Mouse (Mus musculus) gastrocnemius, adult 2 months (tissue): Measurements from ENCODE around the gene Dusp13. TPM values are rescaled to one million over a fixed set of nuclear protein-coding genes. Genes with fewer than 3 reads are reported as not detected.
A peak's percentile ranks its signal among the peaks of the same experiment; 100 is the strongest.

Experiments
- DNase-seq: peaks from one replicate; pipeline ENCODE4 v3.0.0; 2022
- H3K27ac ChIP-seq: fragments of 200-600 bp; 2 replicates; pipeline ENCODE4 v1.8.1; 2022; ENCODE audit warnings: mild to moderate bottlenecking
- H3K4me3 ChIP-seq: fragments of 200-600 bp; 2 replicates; pipeline ENCODE4 v1.8.1; 2022; ENCODE audit warnings: mild to moderate bottlenecking, moderate library complexity
- CTCF ChIP-seq: fragments of 200-600 bp; IDR thresholded peaks from 2 replicates; pipeline ENCODE4 v1.8.1; 2022; ENCODE audit warnings: antibody characterized with exemption, mild to moderate bottlenecking, moderate library complexity
- intact Hi-C: fragments of 180-260 bp; cut with DNase I; formaldehyde crosslinking; loops from one replicate; pipeline ENCODE4 v1.15.1; 2025
- long read RNA-seq, 2 experiments: library from polyadenylated mRNA; stranded (forward); transcript quantifications; one replicate each; pipeline ENCODE4 v2.0.0; 2021
- total RNA-seq, 2 experiments: library from RNA; stranded (reverse); gene quantifications; 2 replicates each; pipeline ENCODE4 v1.2.3; 2021

Dusp13 gene
- total RNA-seq, result 100 to 1,000 TPM; 194 to 238 TPM
- long read RNA-seq, experiment 1, transcript Dusp13-201 (8 exons, 1,745 nt), result major isoform, 135 of 299 reads
- long read RNA-seq, experiment 1, transcript Dusp13-204 (3 exons, 976 nt), result minor isoform, 7 of 299 reads
- long read RNA-seq, experiment 1, partial matches to known transcripts, result 21 of 299 reads
- long read RNA-seq, experiment 1, other reads (novel, unspliced or antisense), result 135 of 299 reads
- long read RNA-seq, experiment 2, transcript Dusp13-204 (3 exons, 976 nt), result minor isoform, 11 of 323 reads
- long read RNA-seq, experiment 2, transcript Dusp13-201 (8 exons, 1,745 nt), result major isoform, 162 of 323 reads
- long read RNA-seq, experiment 2, partial matches to known transcripts, result 22 of 323 reads
- long read RNA-seq, experiment 2, other reads (novel, unspliced or antisense), result 125 of 323 reads

DNA sequence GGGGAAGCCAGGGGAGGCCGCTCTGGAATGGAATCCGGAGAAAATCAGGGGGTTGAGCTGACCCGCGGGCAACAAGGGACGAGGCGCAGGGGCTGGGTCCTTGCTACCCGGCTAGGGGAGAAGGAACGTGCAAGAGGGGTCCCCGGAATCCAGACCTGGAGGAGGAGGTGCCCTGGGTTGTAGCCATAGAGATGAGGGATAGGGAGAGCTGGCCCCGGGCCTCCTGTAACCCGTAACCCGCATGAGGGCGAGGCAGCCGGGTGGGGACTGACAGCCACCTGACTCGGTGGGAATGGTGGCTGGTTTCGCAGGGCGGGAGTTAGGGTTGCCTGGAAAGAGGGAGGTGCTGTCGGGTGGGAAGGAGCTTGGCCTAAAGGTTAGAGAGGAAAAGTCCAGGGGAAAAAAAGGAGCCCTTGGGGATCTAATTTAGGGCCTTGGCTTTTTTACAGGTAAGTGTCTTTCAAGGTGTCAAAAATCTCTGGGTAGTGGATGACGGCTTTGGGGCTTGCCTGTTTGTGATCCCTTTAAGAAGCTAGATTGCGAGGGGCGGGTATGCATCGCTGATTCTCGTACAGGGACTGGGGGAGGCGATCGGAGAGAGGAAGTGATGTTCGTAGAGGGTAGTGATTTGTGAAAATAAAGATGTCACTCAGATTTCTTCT is at the start of gene Dusp13:
Dusp13 (minus strand) TSS at position 301 of the 662 bp plus-strand sequence.
- TF ChIP-seq CTCF, result no peak
- intact Hi-C loops, result loop anchor here (2.0 to 5.0 kb wide), 2 partner anchors 80 to 96 kb away; partner anchors contain the start of gene Comtd1
- Histone ChIP-seq H3K4me3 (peak within 1 kb of the TSS; percentile 91), H3K27ac (peak within 1 kb of the TSS; percentile 96)
- DNase-seq, result peak; percentile 83

DNA sequence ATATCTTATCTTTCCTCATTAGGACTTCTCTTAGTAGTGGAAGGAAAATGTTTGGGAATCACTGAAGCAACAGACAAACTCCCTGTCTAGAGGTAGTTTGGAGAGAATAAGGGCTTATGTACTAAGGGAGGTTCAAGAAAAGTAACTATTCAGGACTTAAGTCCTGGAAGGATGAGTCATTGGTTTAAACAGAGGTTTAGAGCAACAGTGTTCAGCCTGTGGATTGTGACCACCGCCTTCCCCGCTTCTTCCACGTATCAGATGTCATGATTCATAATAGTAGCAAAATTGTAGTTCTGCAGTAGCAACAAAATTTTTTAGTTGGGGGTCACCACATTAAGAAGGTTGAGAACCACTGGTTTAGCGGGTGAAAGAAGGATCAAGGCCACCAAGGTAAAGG is 49.7 kb upstream of the Dusp13 start:
- no peak overlapping the region for H3K27ac ChIP-seq
- intact Hi-C loops, result no loop called here
- no peak for TF ChIP-seq CTCF
- no peak for DNase-seq
- no peak overlapping the region for H3K4me3 ChIP-seq

DNA sequence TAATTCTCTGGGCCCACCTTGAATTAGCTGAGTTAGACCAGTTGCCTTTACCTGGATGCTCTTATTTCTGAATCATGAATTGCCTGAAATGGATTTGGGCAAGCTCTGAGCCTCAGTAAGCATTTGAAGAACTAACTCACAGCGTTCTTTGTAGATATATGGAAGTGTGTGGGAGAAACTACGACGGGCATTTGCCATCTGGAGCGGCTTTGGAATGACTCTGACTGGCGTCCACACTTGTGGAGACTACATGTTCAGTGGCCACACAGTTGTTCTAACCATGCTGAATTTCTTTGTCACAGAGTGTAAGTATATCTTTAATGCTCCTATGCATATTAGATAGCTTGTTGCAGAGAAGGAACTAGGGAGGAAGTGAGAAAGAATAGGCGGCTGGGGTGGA is 41.3 kb upstream of the Dusp13 start:
- H3K27ac ChIP-seq, result no peak overlapping the region
- TF ChIP-seq CTCF, result no peak
- intact Hi-C loops, result no loop called here
- DNase-seq, result no peak
- no peak overlapping the region for H3K4me3 ChIP-seq

DNA sequence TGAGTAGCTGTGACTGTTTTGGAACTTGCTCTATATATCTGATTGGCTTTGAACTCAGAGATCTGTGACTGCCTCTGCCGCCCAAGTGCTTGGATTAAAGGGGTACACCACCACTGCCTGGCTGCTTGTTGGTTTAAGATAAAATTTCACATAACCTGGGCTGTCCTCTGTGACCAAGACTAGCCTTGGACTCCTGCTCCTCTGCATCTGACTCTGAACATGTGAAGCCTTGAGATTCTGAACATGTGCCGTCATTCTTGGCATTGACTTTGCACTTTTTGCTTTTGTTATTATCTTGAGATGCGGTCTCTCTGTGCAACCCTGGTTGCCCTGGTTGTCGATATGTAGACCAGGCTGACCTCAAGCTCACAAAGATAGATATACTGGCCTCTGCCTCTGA is 40.7 kb upstream of the Dusp13 start:
- DNase-seq, result no peak
- H3K27ac ChIP-seq, result no peak overlapping the region
- no peak for TF ChIP-seq CTCF
- H3K4me3 ChIP-seq, result no peak overlapping the region
- intact Hi-C loops, result no loop called here

DNA sequence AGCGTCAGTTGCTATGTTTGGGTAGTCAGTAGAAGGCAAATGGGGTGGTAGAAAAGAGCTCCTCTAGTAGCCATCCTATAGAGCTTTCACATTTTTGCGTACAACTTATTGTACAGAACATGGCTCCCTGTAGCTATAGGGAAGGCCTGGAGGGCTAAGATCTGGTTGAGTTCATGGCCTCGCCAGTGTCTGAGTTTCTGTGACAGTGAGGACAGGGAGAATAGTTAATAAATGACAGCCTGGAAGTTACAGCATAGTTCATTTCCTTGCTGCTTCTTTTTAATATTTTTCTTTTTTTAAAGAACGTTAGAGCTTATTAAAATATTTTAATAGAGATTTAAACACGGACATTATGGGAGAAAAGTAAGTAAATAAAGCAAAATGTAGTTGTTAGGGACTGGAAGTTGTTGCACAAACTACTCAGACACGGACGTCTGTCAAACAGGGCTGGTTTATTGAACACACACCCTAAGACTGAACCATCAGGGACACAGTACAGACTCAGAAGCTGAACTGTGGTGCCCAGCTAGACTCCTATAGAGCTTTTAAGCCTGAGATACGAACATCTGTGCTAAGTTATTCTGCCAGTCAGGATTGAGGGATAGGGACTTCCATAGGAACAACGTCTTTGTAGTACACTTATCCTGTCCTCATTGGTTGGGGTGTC is 39.7 kb upstream of the Dusp13 start:
- no peak for DNase-seq
- no peak for TF ChIP-seq CTCF
- H3K27ac ChIP-seq, result no peak overlapping the region
- intact Hi-C loops, result no loop called here
- no peak overlapping the region for H3K4me3 ChIP-seq

DNA sequence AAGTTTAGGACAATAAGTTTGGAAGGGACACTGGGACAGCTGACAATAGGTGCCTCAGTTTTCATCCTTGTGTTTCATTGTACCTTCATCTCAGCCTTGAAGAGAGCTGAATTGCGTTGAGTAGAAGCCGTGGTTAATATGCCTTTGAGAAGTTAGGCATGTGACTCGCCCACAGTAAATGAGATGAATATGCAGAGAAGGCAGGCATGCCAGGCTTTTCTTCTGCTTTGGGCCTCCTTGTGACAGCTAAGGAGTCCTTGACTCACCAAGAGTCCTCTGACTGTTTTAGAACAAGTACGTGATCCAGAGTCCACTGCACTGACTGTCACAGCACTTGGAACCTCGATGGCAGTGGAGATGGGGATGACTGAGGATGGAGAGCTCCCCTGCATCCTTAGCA is 37.1 kb upstream of the Dusp13 start:
- intact Hi-C loops, result no loop called here
- H3K4me3 ChIP-seq, result no peak overlapping the region
- no peak for DNase-seq
- H3K27ac ChIP-seq, result no peak overlapping the region
- TF ChIP-seq CTCF, result no peak

DNA sequence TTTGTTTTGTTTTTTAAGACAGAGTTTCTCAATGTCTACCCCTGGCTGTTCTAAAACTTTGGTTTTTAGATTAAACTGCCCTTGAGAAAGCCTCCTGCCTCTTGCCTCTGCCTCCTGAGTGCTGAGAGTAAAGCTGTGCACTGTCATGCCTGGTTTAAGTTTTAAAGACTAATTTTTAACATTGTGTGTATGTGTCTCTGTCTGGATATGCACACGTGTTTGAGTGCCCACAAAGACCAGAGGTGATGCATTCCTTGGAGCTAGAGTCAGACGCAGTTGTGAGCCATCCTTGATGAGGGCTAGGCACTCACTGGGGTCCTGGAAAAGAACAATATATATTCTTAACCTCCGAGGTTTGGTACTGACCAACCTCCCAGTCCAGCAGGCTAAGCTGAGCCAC is 36.4 kb upstream of the Dusp13 start:
- Histone ChIP-seq H3K4me3 (no peak overlapping the region), H3K27ac (no peak overlapping the region)
- DNase-seq, result no peak
- no peak for TF ChIP-seq CTCF
- intact Hi-C loops, result no loop called here

DNA sequence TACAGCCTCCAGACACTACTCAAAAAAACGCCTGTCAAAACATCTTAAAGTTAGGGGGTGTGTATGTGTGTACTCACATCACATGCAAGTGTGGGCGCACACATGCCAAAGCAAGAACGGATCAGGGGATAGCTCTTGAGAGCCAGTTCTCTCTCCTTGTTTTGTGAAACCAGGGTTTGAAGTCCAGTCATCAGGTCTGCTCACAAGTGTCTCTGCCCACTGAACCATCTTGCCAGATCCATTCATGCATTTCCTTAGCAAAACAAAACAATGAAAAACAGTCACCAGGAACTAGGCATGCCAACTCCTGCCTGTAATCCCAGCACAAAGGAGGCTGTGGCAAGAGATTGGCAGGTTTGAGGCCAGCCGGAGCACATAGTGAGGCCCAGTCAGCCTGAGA is 35.5 kb upstream of the Dusp13 start:
- no peak overlapping the region for H3K4me3 ChIP-seq
- intact Hi-C loops, result no loop called here
- TF ChIP-seq CTCF, result no peak
- DNase-seq, result no peak
- no peak overlapping the region for H3K27ac ChIP-seq

DNA sequence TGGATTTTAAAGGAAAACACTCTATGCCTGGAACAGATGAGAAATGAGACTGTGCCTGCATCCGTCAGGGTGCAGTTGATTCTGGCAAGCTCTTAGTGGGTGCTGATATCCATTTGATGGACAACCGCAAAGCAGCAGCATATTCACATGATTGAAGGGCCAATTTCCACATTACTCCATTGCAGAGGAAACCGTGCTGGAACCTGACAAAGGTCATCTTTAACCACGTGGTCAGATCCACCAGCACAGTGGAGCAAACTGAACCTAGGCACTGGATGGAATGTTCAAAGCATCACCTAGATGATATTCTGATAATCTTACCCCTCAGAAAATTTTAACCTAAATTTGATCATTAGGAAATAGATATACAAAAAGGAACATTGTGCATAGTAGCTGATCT is 25.2 kb upstream of the Dusp13 start:
- DNase-seq, result no peak
- intact Hi-C loops, result no loop called here
- H3K27ac ChIP-seq, result no peak overlapping the region
- no peak overlapping the region for H3K4me3 ChIP-seq
- no peak for TF ChIP-seq CTCF

DNA sequence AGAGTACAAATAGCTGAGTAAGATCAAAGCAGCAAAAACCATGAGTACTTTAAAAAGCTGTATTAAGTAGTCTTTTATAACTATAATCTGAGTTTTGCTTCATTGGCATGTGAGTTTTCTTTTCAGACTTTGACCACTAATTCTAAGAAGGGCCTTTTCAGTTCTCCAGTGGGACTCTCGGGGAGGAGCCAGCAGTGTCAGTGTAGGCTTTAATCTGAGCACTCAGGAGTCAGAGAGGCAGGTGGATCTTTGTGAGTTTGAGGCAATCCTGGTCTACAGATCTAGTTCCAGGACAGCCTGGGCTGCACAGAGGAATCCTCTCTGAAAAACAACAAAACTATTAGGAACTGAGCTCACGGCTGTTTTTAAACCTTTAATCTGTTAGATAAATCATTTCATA is 23.0 kb upstream of the Dusp13 start:
- TF ChIP-seq CTCF, result no peak
- H3K4me3 ChIP-seq, result no peak overlapping the region
- DNase-seq, result no peak
- intact Hi-C loops, result no loop called here
- no peak overlapping the region for H3K27ac ChIP-seq

DNA sequence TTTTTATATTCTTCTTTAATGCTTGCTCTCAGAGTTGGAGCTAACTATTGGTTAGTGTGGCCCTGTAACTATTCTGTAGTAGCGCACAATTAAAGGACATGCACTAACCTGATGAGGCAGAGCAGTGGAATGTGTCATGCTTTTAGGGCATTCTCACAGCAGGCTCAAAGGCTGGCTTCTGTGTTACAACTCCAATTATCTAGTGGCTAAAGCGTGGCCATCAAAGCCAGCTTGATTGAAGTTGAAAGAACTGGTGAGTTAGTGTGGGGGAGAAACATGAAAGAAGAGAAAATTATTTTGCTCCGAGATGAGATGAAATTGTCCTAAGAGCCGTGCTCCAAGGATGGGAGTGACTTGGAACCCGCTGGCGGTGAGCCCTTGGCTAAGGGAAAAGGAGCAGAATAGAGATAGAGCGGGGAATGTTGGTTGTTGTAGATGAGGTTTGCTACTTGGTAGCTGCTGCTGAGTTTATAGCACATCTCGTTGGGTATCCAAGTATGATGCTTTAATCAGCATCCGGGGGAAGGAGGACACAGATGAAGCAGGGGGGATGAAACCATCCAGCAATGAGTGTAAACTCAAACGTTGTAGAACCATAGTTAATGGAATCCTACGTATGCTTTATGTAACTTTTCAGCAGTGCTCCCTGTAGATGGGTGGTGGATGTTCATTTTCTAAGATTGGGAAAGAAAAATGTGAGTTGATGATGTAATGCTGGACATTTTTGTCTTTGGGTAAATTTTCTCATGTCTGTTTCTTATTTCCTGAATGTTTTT is 21.7 kb upstream of the Dusp13 start:
- DNase-seq, result peak; percentile 36
- H3K27ac ChIP-seq, result no peak overlapping the region

DNA sequence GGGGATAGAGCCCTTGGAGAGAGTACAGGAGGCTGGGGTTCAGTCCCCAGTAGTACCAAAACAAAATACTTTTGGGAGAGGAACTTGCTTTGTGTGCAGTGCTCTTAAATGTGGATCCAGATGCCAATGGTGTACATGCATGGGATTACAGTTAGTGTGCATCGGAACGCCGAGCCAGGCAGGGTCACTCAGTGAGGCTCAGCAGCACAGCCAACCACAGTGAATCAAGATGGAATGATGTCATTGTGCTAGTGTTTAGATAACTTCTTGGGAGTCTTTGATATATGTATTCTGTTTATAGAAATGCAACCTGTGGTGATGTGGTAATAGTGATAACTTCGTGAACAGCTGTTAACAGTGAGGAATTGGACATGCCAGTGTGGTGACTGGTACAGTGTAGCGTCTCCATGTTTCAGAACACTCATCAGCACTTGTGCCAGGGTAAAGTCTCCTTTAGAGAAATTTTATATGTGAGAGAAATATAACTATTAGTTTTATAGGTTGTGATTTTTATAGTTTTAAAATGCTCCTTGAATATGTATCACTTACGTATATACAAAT is 15.5 kb upstream of the Dusp13 start:
- no peak overlapping the region for H3K4me3 ChIP-seq
- intact Hi-C loops, result no loop called here
- no peak overlapping the region for H3K27ac ChIP-seq
- no peak for DNase-seq
- no peak for TF ChIP-seq CTCF

More for the DNA sequence above, 21.7 kb upstream of the Dusp13 start:
- intact Hi-C loops, result no loop called here
- no peak for TF ChIP-seq CTCF
- H3K4me3 ChIP-seq, result no peak overlapping the region
